Mouse (Mus musculus): Measurements from ENCODE around the gene Prima1.

The Prima1 gene

DNA sequence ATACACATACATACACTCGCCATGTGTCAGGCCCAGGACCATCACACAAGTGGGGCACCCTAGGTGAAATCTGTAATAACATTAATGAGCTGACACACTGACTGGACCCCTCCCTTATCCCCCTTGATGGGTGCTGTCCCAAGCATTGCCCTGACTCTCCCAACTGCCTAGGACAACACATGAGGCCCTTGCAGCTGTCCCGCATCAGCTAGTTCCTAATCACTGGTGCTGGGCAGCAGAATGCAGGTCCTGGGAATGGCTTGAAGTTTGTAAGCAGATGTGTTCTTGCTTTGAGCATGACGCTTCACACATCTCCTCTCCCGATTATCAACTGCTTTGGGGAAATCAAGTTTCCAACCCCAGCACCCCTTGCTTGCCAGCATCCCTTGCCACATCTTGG is 15.8 kb downstream of the Prima1 start:
- DNase-seq (ENCODE audit: low read depth, low spot score): no peak

DNA sequence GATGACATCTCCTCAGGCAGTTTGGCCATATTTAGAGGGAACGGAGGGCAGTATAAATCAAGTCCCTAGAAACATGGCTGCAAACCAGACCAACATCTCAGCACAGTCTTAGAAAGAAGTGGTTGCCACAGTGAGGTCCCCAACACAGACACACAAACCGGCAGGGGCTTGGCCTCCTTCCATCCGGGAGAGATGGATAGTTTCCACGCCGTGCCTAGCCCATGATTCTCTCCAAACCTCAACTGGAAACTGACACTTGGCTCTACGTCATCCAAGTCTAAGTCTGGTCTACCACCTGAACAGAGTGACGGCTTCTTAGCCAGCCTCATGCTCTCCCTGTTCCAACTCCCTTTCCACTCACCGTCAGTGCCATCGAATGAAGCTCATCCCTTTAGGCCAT is 18.3 kb downstream of the Prima1 start:
- no peak for DNase-seq (ENCODE audit: low read depth, low spot score)

DNA sequence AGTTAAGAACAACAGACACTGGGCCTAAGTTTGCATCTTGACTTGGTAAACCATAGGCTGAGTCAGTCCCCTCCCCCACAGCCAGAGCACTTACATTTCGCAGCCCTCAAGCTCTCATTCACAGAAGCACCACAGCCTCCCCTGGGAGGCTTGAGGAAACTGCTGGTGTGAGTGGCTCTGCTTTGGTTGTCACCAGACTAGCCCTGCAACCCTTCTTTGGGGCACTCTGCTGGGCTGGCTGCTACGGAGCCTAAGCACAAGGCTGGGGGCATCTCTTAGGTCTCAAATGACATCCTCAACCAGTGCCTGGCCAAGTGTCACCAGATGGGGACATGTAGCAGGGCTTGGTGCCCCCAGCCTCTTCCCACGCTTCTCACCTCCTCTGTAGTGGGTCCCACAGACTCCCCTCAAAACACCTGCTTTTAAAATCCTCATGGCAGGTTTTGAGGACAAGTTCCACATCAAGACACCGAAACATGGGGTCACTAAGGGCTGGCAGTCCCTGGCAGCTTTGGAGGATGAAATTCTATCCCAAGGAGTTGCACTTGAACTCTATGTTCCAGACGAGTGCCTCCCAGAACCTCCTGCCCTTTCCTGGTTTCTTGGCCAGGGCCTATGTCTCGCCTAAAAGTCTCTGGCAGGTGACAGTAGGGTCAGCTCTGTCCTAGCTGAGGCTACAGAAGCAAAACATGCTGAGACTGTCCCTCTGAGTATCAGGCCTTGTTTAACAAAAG is 25.9 kb downstream of the Prima1 start:
- no peak for DNase-seq (ENCODE audit: low read depth, low spot score)

DNA sequence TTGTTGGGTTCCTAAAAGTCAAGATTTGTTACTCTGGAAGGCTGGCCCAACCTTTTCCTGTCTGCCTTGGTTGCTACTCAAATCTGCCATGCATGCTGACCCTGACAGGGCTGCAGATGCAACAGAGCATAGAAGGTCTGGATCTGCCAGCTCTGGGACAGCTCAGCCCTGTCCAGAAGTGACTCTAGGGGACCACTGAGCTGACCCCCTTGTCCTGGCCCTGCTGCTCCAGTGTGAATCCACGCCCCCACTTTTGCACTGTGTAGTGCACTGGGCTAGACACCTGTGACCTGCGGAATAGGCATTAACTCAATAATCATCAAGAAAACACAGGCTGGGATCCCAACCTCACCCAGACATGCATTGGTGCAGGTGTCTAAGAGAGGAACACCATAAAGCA is 27.2 kb downstream of the Prima1 start:
- DNase-seq (ENCODE audit: low read depth, low spot score): no peak

DNA sequence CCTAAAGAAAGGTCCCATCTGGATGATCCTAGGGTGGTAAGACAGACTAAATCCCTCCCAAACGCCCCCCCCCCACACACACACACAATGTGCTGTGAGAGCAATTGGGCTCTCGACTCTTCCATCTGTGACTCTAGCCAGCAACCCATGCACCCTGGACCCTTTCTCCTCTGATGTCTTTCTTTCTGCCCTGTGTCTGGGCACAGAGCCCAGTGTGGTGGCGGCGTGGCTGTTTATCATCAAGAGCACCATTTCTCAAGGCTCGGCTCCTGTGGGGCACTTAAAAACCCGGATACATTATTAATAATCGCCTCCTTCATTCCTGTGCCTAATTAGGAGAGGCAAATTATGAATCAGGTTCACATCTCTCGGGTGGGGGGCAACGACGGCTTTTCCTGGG is 27.7 kb downstream of the Prima1 start:
- no peak for DNase-seq (ENCODE audit: low read depth, low spot score)

DNA sequence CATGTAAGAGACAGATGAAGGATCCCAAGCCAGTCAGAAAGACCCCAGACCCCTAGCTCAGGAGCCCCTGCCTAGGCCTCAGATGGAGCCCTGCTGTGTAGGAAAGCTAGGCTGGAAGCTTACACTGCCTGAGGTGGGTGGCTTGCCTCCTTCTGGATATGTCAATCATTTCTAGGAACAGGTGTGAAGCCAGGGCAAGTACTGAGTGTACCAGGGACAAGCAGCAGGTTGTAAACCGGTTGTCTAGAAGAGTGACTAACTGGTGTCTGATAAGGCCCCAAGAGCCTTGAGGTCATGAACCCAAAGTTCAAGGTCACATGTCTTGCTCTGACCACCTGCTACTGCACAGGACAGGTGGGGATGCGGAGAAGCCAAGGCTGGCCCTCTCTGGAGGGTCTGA is 28.4 kb downstream of the Prima1 start:
- no peak for DNase-seq (ENCODE audit: low read depth, low spot score)

DNA sequence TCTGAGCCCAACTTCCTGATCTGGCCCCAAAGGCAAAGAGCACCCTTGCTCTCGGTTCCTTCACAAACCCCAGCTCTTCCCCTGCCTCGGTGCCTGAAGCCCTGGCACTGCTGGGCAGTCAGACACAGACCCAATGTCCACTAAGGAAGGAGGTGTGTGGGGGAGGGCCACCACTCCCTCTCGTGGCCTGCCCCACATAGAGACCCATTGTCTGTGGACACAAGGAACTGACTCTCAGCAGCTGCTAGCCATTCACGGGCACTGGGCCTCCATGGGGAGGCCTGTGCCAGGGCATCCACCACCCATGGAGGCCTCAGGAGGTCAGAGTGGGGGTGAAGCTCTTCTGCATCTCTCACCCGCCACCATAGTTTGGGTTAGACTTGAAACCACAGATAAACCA is 30.9 kb downstream of the Prima1 start:
- no peak for DNase-seq (ENCODE audit: low read depth, low spot score)

DNA sequence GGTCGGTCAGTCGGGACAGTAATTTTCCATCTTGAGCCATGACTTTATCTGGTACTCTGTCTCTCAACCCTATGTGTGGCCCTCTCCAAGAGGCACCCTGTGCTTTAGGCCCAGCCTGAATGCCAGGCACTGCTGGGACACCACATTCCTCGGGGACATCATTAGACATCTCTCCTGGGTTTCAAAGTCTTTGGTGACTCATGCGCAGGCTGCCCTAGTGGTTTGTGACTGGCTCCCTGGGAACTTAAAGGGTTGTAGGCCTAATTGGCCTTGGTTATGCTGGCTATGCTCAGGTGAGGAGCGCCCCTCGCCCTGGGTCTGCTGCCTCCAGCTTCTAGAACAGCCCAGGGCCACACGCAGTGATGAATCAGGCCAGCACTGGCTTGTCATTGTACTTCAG is 32.4 kb downstream of the Prima1 start:
- DNase-seq (ENCODE audit: low read depth, low spot score): no peak

DNA sequence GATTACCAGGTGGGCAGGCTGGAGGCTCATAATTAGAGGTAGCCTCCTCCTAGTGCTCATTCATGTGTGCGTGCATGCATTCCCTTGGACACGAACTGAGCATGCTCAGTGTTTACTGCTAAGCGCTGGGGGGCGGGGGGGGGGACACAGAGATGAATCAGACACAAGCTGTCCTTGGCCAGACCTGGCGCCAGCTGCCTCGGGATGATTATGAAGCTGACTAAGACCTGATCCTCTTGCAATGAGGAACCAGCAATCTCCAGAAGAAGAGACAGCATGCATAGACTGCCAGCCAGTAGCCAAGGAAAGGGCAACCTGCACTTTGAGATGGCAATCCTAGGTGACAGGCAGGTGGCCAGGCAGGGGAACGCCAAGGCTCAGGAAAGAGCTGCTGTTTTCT is 36.4 kb downstream of the Prima1 start:
- peak; percentile 63 for DNase-seq (ENCODE audit: low read depth, low spot score)

DNA sequence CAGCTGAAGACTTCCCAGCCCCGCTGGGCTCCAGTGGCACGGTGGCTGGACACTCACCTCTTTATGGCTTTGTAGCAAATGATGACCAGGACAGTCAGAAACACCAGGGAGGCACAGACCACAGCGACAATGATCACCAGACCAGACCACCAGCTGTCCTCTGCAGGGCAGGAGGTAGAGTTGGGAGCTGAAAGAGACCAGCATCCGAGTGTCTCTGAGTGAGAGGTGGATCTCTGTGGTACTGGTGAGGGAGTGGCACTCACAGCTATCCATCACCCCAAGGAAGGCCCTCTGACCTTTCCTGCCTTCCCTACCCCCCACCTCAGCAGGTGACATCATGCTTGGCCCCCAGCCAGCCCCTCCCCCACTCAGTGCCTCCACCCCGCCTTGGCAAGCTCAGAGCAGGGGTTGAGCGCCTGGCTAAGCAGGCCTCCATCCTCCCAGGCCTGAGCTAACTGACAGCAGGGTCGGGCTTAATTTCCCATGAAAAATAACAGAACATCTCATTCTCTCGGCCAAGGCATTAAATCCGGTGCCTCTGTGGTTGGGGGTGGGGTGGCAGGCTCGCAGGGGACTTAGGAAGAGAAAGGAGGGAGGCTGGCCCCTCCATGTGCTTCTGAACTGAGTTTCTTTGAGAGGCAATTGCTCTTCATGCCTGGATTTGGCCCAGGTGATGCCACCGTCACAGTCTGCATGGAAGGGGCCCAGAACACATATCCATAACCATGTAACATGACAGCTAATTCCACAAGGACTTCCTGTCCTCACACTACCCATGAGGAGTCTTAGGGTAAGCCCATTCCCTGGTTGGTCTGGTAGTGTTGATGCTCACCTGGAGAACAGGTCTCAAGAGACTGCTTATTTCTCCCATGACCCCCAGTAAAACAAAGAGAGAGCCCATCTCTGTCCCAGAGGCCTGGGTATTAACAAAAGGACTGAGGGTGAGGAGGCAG is 39.1 kb downstream of the Prima1 start:
- DNase-seq (ENCODE audit: low read depth, low spot score): peak; percentile 54

DNA sequence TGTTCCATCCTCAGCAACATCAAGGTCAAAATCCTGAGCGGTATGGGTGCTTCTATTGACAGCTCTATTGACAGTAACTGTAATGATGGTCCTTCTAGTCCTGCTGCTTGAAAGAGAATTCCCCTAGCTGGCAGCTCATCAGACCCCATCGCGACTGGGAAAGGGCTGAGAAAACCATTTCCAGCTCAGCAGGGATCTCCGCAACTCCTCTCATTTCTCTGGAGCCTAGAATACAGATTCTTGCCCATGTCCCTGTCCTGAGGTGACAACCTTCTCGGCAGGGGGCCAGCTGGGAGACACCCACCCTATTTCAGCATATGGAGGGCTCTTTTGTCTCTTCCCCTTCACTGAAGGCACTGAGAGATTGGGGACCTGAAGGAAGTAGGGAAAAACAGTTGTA is 49.0 kb downstream of the Prima1 start:
- no peak for DNase-seq (ENCODE audit: low read depth, low spot score)

DNA sequence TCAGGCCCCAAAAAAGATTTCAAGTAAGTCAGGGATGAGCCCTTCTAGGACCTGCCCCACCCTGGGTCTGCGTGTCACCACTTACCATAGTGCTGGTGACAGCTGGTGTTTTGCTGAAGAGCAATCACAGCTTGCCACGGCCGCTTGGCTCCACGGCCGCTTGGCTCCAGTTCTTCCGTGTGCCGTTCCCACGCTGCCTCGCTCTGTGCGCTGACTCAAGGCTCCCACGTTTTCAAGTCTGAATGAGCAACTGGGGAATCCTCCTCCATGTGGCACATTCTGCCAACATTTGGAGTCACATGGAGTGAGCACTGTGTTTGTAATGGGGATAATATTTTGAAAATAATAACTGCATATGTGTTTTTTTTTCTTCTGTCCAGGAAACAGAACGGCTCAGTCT is 52.2 kb downstream of the Prima1 start:
- no peak for DNase-seq (ENCODE audit: low read depth, low spot score)

DNA sequence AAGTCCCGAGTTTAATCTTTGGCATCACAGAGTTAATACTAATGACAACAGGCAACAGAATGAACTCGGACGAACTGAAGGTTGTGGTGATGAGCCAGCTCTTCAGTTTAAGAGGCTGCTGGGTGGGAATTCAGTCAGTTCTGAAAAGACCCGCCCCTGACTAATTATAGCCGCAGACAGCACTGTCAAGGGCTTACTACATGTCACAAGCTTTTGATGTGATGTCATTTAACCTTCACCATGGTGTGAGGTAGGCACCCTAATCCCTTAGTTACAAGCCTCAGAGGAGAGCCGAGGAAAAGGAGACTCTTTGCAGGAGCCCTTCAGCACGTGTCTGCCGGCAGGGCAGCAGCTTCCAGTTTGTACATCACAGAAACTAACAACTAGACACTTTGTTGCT is 53.7 kb downstream of the Prima1 start:
- no peak for DNase-seq (ENCODE audit: low read depth, low spot score)

DNA sequence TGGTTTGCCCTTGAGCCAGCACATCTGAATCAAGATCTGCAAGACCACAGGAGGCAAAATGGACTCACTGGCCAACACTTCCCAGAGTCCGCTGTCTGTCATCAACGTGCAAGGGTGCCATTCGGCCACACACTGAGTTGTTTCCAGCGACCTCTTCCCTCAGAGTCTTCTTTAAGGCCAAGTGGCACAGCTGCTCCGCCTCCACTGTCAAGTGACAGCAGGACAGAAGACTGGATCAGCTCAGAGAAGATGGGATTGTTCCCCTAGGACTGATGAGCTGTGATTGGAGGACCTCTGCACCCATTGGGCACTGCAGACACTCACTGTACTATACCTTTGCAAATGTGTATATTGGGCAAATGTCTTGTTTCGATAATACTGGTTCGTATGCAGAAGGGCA is 54.9 kb downstream of the Prima1 start:
- no peak for DNase-seq (ENCODE audit: low read depth, low spot score)

DNA sequence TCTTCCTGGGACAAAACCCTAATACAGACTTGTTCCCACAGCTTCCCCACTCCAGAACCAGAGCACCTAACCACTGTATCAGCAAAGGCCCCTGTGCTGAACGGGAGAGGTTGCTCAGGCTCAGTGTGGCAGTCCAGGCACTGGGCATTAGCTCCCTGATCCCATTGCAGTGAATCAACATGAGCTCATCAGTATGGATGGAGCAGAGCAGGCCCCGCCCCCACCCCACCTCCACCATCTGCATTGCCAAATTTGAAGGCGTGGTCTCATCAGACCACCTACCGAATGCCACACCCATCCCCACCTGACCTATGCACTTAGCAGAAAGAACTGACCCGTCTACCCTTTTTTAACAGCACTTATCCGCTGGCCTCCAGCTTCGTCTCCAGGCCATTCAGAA is 58.9 kb downstream of the Prima1 start:
- no peak for DNase-seq (ENCODE audit: low read depth, low spot score)

DNA sequence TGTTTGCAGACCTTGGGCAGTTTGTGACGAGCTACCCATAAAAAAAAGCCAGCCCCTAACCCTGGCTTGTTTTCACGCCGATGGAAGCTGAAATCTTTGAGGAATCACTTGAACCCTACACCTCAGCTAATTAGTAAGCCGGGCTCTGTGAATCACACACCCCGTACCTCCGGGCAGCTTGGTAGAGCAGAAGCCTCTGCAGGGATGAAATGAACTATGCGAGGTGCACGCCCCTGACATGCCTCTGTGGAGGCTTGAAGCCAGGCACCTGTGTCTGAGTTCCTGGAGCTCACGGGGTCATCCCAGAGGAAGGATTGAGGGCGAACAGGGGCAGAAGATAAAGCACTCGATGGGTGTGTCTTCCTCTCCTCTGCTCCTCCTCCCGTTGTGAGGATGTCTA is 73.1 kb downstream of the Prima1 start:
- DNase-seq (ENCODE audit: low read depth, low spot score): no peak

DNA sequence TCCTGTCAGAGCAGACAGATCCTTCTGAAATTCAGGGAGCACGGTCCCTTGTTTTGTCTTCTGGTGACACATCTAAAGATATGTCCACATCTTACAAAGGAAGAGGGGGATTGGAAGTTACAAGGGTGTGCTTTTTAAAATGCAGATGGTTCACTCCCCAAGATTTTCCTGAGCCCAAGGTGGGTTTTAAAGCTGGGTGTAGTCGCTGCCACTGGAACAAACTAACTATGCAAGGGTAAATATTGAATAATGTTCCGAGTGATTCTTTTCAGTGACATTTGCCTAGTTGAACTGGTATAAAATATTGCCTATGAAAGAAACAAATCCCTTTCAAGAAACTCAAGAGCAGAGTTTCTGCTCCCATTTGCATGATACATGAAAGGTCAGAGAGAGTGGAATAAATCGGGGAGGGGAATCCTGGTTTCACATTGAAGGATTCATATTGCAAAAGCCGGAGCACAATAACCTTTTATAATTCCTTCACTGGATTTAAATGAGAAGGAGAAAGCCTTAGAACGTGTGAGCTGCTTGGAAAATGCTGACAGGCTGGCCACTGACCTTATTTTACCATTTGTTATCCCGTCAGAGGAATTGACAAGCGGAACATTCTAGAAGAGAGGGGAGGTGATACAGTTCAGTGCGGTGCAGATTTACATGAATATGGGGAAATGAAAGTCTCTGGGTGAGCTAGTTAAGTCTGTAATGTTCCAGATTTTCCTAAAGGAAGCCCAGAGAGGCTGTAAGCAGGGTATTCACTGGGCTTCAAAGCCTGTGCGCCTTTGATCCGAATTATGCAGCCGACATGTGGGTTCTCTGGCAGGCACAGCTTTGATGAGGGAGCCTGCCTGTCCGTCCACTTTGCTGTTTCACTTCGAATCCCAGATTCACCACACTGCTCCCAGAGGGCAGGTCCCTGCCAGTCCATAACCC is 77.6 kb downstream of the Prima1 start:
- no peak for DNase-seq (ENCODE audit: low read depth, low spot score)

DNA sequence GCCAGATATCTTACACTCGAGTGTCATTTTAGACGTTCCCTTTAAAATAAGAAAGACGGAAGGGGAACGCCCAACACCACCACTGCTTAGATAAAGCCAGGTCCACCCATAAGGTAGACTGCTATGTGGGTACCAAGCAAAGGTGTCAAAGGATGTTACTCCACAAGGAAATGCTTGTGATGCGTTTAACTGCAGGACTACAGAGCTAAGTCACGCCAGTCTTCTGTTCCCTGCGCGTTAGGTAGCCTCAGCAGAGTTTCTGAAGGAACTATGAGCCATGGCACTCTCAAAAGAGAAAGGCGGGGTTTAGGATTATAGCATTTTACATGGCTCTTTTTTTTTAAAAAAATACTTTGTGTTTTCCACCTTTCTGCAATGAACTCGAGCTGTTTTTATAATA is 78.4 kb downstream of the Prima1 start:
- no peak for DNase-seq (ENCODE audit: low read depth, low spot score)

DNA sequence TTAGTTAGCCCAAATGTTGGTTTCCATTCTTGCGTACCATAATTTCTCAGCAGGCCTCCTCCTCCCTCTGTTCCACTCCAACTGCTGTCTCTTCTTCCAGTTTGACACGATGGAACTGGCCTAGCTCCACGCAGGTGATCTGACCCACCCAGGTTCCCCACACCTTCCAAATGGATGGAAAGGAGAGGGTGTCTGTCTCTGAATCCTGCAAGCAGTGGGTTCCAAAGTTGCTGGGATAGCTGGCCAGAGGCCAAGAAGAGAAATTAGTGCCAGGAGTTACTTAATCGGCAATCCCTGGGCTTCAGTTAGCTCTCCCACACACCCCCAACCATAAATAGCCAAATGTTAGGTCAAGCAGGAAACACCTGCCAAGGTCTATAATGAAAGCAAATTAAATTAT is 81.2 kb downstream of the Prima1 start:
- no peak for DNase-seq (ENCODE audit: low read depth, low spot score)

DNA sequence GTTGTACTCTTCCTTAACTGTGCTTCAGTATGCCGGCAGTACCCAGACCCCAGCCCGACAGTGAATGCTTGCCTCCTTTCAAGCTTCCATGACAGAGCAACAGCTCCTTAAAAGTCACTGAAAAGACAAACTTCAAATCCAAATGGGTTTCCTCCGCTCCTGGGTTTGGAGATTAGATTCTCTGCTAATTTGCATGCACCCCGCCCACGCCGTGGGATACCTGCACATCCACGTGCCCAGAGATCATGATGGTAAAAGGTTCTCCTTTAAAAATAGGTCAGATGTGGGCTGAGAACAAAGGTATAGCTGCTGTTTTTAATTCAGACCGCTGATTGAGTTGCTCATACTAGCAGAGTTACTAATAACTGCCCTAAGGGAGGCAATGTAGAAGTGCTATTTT is 82.9 kb downstream of the Prima1 start:
- no peak for DNase-seq (ENCODE audit: low read depth, low spot score)

DNA sequence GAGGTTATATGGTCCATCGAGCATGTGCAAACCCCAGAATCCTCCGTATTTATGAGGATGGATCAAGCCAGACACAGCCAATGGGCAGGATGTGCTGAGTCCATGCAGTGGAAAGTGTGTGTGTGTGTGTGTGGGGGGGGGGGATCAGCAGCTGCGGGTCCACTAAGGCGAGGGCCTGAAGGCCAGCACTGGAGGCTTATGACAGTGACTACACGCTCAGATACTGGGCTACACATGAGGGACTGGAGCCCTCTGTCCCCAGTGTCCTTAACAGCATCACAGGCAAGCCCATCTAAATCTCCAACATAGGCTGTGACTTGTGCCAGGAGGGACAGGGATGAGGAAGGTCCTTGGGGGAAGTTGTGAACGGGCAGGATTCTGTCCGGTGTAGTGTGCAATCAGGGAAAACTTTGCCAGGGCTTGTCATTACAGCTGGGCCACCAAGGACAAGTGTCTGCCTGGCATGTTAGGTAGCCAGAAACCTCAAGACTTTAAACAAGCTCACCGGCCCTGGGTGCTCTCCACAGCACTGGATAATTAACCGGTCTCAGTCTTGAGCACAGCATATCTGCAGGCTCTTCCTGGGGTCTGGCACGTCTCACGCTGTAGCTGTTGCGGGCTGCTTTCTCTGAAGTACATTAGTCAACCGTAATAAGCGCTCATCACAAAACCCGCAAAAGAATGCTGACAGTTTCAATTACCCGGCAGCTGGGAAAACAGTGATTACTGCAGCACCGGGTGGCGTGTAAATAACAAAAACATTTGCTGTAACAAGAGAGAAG is 84.6 kb downstream of the Prima1 start:
- no peak for DNase-seq (ENCODE audit: low read depth, low spot score)

All from retina, postnatal 7 days (tissue).